Mouse (Mus musculus): ENCODE data around the gene Tmbim4.

Gene Tmbim4

GRCm38 (mm10) chr10:120245681-120246080 is 44.3 kb downstream of the Tmbim4 start:
- DNase-seq (ENCODE audit: low spot score): no peak

DNA sequence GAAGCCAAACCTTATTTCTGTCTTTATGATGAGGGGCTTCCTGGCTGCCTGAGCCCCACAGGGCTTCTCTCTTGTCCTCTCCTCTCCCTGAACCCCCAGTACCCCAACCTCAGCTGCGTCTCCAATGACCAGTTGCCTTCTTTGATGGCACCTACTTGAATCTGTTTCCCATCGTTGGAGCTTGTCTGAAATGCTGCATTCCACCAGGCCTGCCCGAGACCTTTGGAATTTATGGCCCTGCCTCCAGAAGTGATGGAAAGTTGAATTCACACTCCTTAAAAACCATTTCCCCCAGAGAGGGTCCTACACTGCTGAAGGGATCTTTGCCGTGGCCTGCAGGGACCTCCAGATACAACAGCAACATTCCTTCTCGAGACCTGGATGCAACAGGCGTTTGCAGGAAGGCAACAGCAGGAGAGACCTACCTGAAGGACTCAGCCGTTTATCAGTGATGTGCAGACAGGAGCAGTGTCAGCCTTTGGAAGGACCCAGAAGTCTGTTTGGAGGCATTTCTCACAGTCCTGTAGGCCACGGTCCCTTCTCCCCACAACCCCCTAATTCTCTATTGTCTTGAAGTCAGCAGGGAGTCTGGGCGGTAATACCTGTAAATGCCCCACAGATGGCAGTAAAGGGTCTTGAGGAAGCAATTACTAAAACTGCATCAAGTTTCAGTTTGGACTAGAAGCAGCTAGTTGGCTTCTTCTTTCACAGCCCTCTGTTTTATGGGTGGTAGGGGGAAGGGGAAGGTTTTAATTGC is 45.8 kb downstream of the Tmbim4 start:
- DNase-seq (ENCODE audit: low spot score): peak; percentile 72

DNA sequence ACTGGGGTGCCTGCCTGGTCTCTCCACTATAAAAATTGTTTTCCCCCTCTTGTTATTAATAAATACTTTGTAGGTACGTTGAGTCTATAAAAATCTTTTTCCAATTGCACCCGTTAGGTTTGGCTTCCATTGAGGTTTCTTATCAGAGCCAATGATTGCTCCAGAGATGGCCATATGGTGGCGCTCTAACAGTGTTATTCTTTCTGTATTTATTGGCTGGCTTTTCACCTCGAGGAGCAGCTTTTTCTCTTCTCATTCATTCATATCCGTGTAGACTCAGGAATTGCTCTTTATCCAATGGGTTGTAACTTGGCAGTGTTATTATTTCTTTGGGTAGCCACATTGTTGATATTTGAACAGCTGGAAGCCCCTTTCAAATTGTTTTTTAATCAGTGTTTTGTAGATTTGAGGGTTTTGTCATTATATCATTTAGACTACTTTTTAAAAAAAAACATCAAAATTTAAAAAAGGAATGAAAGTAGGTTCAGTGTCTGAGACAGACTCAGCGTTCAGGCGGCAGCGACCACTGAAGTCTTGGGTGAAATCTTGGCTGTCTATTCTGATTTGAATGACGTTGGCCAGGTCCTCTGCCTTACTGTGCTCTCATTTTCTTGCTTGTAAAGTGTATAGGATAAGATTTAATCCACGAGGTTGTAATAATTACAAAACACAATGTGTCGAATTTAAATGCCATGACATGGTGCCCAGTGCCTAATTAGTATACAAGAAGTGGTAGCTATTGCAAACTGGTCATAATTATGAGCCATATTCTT is 49.7 kb downstream of the Tmbim4 start:
- DNase-seq (ENCODE audit: low spot score): no peak

GRCm38 (mm10) chr10:120251791-120252190 is 50.4 kb downstream of the Tmbim4 start:
- DNase-seq (ENCODE audit: low spot score): no peak

DNA sequence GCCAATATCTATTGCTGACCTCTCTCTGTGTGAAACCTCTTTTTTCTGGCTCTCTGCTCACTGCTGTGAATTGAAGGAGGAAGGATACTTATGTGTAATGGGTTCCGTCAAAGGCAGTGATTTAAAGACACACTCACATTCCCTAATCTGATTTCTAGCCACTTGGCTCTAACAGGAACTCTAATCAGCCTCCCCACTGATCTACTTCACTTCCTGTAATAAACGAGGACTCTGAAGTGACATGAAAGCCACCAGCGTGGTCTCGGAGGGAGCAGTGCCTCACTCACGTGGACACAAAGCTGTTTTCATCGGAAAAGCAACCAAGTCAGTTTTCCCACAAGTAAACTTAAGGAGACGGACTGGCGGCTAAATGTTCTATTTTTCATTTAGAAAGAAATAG is 51.4 kb downstream of the Tmbim4 start:
- no peak for DNase-seq (ENCODE audit: low spot score)

GRCm38 (mm10) chr10:120257231-120257630 is 55.8 kb downstream of the Tmbim4 start:
- peak; percentile 79 for DNase-seq (ENCODE audit: low spot score)

DNA sequence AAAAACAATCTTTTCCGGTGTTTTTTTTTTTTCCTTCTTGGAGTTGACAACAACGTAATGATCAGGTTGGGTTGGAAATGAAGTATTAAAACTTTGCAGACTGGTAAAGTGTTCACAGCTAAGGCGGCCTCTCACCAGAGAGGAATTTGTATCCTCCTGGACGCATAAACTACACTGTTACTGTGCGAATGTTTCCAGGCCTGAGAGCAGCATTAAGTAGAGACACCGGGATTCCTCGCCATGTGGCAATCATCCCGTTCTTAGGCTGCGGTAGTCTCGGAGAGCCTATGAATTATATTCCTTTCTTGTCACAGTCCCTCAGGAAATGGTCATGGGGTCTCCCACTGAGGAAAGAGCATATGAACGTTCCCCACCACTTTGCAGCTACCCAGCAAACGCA is 66.4 kb downstream of the Tmbim4 start:
- DNase-seq (ENCODE audit: low spot score): no peak

DNA sequence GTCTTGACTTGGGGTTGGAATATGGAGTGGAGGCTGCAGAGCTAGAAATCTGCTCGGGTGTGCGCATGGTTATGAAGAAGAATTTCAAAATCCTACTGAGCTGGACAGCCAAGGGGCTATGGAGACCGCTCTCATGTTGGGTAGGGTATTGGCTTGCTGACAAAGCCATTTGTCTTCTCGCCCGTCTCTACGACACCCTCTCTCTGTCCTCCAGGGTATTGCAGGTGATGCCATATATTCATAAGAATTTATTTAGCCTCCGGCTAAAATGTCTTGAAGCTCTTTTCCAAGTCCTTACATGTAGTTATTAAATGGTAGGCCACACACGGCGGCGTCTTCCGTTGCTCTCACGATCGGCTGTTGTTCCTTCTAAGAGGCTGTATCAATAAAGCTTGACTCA is 68.6 kb downstream of the Tmbim4 start:
- DNase-seq (ENCODE audit: low spot score): no peak

- DNase-seq (ENCODE audit: low spot score): peak; percentile 24
Measured at GRCm38 (mm10) chr10:120270777-120271176, 69.4 kb downstream of the Tmbim4 start.

- no peak for DNase-seq (ENCODE audit: low spot score)
Measured at GRCm38 (mm10) chr10:120271318-120271717, 69.9 kb downstream of the Tmbim4 start.

- no peak for DNase-seq (ENCODE audit: low spot score)
Measured at GRCm38 (mm10) chr10:120271879-120272269, 70.5 kb downstream of the Tmbim4 start.

GRCm38 (mm10) chr10:120272270-120272883 is 71.0 kb downstream of the Tmbim4 start:
- DNase-seq (ENCODE audit: low spot score): no peak

DNA sequence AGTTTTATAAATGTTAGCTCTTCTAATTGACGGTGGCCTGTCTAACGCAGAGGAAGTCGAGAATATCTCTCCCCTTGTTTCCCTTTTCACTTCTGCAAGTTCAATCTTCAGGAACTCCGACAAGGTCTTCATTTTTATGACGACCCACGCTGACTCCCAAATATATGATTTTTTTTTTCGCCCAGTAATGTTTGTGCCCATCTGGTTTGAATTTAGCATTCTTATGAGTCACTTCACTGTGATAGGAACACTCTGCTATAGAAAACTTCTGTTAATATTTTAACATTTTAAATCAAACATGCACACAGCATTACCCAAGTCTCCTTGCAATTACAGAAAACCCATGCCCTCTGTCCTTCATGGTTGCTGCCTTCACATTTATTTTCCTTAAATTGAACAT is 71.9 kb downstream of the Tmbim4 start:
- DNase-seq (ENCODE audit: low spot score): no peak
